Comparison of ENCODE assay signal across 17 mouse cellular contexts in genomic region chr15:31449772-31450171, GRCm38 (mm10). TPM values are rescaled to one million over a fixed set of nuclear protein-coding genes. Genes with fewer than 3 reads are reported as not detected.
DNase-seq lines count a peak whose midpoint lies in the region; ATAC-seq lines count a peak whose summit lies in the region.
"Had no signal": no experiment of that assay in that cellular context is flagged by ENCODE, and none has a peak within 500 bp of the region (broad histone marks: within the 10 kb centered on the region; RNA-seq: fewer than 3 reads in every experiment).

No protein-coding gene starts in this region.

- no peaks in the 10 kb centered on the region for H3K36me3 ChIP-seq in forebrain, embryonic 12.5 days (replicated peaks)

- no peaks in the 10 kb centered on the region for H3K27me3 ChIP-seq in forebrain, embryonic 12.5 days

- H3K4me1 ChIP-seq in forebrain, embryonic 12.5 days = peaks cover 10% of the 10 kb centered on the region

- no peak overlapping the region for H3K27ac ChIP-seq in forebrain, embryonic 12.5 days
- H3K27ac ChIP-seq: forebrain, embryonic 10.5 days; heart, adult 2 months had no signal

- no peak overlapping the region for H3K4me3 ChIP-seq in forebrain, embryonic 12.5 days (replicated peaks)
- H3K4me3 ChIP-seq: forebrain, embryonic 10.5 days; heart, adult 2 months had no signal

- DNase-seq in right cerebral cortex, postnatal 14 days = peak; percentile 3
- DNase-seq in right cerebral cortex, postnatal 36 days (ENCODE audit: low spot score in 2 of 2) = no peak
- peak; percentile 57 for DNase-seq in kidney, adult 18-20 months
- peak; percentile 77 to 92 for DNase-seq in kidney, postnatal 25 days
- no peak for DNase-seq in lung, adult 18-20 months
- DNase-seq: adrenal gland, postnatal 25 days; cerebellum, postnatal 25 days; heart, adult 2 months; lung, embryonic 14.5 days; right cerebral cortex, postnatal 4 days; thymus, postnatal 4 days had no signal

- ATAC-seq in megakaryocyte-erythroid progenitor cell, adult 5-6 weeks (replicated peaks; ENCODE audit: low FRiP score, low TSS enrichment, poor library complexity, severe bottlenecking) = peak; percentile 42
- no peak for ATAC-seq in megakaryocyte progenitor cell, adult 5-6 weeks (replicated peaks; ENCODE audit: poor library complexity)
- ATAC-seq in forebrain, embryonic 12.5 days (ENCODE audit: low FRiP score) = no peak

- H3K4me2 ChIP-seq in forebrain, embryonic 12.5 days = no peak overlapping the region
- H3K4me2 ChIP-seq: lung, embryonic 14.5 days; midbrain, embryonic 11.5 days had no signal

- no peak overlapping the region for H3K9ac ChIP-seq in forebrain, embryonic 12.5 days
- H3K9ac ChIP-seq: lung, embryonic 14.5 days had no signal

- WGBS in forebrain, embryonic 12.5 days = 26% methylated on average over 2 of the region's 2 CpGs

- no peaks in the 10 kb centered on the region for H3K9me3 ChIP-seq in forebrain, embryonic 12.5 days
- H3K9me3 ChIP-seq: forebrain, embryonic 10.5 days had no signal

RNA-seq across cellular contexts. Expression of gene Ropn1l, which starts 3.8 kb away (rescaled TPM):
- total RNA-seq in megakaryocyte-erythroid progenitor cell, adult 5-6 weeks (2014; fragmentation: Nextera tagmentation) = not detected in 2 replicates
- not detected in 2 replicates for total RNA-seq in megakaryocyte-erythroid progenitor cell, adult 5-6 weeks (2017)
- 1.4 and 3.3 TPM in 2 replicates for total RNA-seq in megakaryocyte progenitor cell, adult 5-6 weeks (2015)
- 1.2 and 2.5 TPM in 2 replicates for total RNA-seq in megakaryocyte progenitor cell, adult 5-6 weeks (2017)
- 2.1 and 2.3 TPM in 2 replicates for polyA plus RNA-seq in forebrain, embryonic 12.5 days (2016; fragmentation: Nextera tagmentation; extraction: Ambion mirVana)
- total RNA-seq: heart, adult 2 months; heart, postnatal 25 days had no signal

Comparison
In these comparisons a context has a peak if more than half of its experiments do, and no peak if none do; other contexts are left out.
1. DNase-seq: peak in right cerebral cortex, postnatal 14 days (single experiment), kidney, adult 18-20 months (single experiment) and kidney, postnatal 25 days (2 of 2); none in right cerebral cortex, postnatal 36 days (0 of 2) and lung, adult 18-20 months (0 of 2).